Mouse (Mus musculus) MN1 (cell line): Measurements from ENCODE around the gene Plch2.
"Not testable (repeated sequence)": the region's sequence is repeated elsewhere in the genome, so short reads cannot be mapped to it uniquely, and the experiment has no call there.

Experiments
- DNase-seq: peaks from one replicate; pipeline ENCODE4 v3.0.0-alpha.2; 2016; ENCODE audit warnings: low spot score

Plch2 gene

GRCm38 (mm10) chr4:155056724-155057123, at the start of gene Plch2:
Gene Plch2 (minus strand): TSS chr4:155056784.
- DNase-seq: no peak

DNA sequence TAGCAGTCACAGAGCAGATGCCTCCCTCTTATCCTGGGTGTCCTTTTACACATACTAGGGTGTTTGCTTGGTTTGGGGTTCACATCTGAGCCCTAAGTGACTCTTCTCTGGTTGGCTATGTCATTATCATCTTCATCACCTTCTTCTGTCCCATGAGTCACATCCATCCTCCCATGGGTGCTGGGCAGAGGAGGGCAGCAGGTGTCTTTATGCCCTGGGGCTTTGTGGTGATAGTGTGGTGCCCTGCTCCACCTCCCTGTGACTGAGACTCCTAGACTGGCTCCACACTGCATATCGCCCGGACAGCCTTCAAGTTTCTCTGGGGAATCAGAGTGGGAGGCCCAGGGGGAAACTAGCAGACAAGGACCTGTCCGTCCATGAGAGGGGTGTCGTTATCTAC, 42.0 kb upstream of the Plch2 start:
- no peak for DNase-seq

DNA sequence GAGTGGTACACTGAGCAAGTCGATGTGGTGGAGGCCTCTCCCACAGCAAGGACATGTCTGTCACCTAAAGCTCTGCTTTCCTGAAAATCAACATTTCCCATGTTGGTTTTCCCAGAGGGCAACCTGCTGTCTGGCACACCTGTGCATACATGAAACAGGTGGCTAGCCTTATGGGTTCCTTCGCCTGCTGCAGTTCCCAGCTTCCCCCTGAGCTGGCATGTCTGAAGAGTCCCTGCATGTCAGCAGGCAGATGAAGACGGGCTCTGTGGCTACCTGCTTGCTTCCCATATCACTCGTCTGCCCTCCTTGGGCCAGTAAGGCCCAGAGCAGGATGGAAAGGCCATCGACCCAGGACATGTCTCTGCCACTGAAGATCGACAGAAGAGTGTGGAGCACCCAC, 40.9 kb upstream of the Plch2 start:
- DNase-seq: no peak

DNA sequence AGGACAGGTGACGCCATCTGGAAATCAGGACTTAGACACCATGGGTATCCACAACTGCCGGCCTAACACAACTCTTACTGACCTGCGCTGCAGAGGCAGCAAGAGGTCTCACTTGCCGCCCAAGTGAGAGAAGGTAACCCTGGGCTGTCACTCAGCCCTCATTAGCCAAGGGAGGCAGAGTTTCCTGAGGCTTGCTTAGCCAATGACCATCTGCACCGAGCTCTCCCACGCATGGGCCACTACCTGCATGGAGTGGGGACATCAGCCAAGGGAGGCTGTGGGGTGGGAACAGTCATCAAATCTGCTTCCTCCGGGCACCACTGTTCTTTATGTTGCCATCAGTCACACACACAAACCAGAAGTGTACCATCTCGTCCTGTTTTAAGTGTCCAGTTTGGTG, 39.4 kb upstream of the Plch2 start:
- no peak for DNase-seq

- DNase-seq: peak; percentile 89
Observed at GRCm38 (mm10) chr4:155095238-155095900, 38.8 kb upstream of the Plch2 start.

DNA sequence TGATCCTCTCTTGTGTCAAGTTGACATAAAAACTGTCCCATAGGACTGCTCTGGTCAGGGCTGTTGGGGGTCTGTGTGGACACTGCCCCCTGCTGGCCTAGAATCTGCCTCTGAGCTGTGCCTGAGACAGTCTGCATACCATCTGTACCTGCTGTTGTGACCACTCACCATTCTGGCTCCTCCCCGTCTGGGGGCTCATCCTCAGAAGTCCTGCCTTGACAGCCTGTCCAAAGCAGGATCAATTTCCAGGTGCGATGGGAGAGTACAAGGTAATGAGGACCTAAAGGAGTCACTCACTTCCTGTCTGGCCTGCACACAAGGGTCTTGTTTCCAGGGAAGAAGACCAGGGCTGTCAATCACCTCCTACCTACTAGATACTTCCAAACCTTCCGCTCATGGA, 38.0 kb upstream of the Plch2 start:
- DNase-seq: peak; percentile 54

DNA sequence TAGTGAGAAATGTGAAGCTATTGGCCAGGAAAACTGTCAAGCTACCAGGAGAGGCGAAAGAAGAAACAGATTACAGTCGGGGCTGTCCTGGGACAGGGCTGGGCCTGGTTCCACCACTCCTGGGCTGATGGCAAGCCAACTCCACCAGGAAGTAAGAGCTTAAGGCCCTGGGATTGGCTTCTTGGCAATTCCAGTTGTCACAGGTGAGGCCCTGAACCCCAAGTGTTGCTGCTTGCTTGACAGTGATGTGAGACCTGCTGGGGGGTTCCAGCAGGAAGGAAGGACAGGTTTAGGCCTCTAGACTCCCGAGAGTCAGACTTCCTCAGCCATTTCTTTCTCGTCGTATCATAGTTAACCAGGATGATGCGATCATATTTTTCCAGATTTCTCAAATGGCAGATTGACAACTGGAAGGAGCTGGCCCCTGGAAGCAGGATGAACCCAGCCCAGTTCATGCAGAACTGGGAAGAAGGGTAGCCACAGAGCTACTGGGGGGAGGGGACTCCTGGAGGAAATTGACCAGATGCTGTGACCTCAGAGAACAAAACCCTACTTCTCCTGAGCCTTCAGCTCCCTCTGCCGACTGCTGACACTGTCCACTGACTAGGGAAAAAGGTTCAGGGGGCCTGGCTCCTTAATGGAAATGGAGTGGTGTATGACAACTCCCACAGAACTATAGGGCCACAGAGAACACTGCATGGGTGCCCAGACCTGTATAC, 37.0 kb upstream of the Plch2 start:
- DNase-seq: peak; percentile 55

- no peak for DNase-seq
Observed at GRCm38 (mm10) chr4:155092718-155093430, 36.3 kb upstream of the Plch2 start.

- DNase-seq: no peak
Observed at GRCm38 (mm10) chr4:155090688-155091449, 34.3 kb upstream of the Plch2 start.

- no peak for DNase-seq
Observed at GRCm38 (mm10) chr4:155090147-155090546, 33.6 kb upstream of the Plch2 start.

- no peak for DNase-seq
Observed at GRCm38 (mm10) chr4:155089241-155089640, 32.7 kb upstream of the Plch2 start.

DNA sequence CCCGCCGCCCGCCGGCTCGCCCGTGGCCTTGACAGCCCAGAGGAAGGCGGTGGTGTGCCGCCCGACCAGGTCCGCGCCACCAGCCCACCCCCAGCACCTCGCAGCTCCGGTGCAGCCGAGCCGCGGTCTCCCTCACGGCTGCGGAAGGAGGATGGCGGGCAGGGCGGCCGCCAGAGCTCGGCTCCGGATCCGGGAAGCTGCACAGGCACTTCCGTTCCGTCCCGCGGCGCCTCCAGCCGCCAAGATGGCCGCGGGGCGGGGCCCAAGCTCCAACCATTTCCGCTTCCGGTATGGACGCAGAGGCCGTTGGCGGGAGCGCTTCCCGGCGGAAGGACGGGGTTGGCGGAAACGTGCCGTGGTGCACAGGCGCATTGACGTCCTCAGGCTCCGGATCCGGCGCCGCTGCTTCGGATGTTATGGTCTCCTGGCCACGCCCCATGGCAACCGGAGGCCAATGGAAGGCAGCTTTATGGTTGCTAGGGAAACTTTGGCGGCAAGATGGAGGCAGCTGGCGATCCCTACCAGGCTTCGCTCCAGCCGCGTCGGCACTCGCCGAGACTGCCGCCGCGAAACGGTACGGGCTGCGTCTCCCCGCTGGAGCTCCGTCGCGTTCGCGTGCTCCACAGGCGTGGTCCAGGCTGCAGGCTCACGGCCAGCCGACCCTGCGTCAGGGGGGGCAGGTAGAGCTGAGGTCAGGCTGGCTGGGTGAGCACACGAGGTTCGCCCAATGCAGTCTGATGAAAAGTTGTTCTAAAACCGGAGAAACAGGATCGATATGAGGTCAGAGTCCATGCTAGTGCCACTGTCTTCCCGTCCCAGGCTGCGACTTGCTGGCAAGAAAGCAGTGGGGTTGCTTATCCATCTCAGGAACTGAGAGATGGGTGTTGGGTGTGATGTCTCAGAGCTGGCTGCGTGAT, 29.8 kb upstream of the Plch2 start, which contains the start of the genes Rer1 and Morn1:
TSS of gene Rer1 (minus strand) at position 275 of the 917 bp plus-strand sequence.
TSS of gene Morn1 (plus strand) at position 470 of the 917 bp plus-strand sequence.
- peak; percentile 100 for DNase-seq

DNA sequence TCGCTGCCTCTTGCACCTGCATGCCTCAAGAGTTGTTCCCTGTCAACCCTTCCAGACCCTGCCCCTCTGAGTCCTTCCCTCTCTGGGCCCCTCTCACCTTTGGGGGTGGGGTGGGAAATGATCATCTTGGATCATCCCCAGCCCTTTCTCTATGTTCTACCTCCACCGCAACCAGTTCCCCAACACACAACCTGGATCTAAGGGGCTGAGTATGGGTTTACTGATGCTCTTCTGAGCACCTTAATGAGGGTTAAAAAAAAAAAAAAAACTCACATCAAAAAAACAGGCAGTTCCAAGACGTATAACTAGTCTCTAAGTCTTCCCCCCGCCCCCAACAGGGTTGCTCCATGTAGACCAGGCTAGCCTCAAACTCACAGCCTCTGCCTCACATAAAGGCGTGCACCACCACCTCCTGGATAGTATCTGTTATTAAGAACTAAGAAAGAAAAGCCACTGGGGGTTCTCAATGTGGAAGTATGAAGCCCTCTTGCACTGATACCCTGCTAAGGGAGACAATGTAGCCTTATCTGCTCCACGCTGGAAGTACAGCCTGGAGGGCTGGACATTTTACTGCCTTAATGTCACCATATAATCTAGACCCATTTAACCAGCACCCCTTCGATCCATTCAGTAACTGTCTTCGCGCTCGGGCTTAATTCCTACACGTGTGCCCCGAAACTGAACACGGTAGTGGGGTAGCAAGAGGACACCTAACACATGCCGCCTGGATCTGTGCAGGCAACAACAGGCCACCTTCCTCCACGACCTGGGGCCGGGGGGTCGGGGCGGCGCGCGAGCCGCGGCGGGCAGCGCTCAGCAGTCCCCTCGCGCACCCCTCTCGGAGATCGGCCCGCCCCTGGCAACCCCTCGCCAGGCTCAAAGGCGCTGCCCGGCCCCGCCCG, 28.9 kb upstream of the Plch2 start:
- no peak for DNase-seq

GRCm38 (mm10) chr4:155084351-155084750, 27.8 kb upstream of the Plch2 start:
- DNase-seq: no peak

- DNase-seq: no peak
Observed at GRCm38 (mm10) chr4:155083553-155083952, 27.0 kb upstream of the Plch2 start.

DNA sequence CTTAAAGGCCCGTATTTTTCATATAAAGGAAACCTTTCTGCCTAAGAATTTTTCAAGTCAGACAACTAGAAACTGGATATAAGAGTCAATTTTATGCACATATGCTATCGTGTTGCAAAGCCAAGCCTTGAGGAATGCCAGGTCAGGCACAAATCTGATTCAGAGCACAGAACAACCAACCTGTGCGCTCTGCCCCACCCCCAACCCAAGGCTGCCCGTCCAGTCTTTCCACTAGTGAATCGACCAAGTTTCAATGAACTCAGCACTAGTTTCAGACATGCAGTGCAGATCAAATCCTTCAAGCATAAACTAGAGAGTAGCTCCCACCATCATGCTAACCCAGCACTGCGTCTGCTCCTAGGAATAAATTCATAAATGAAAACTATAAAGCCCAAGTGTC, 23.1 kb upstream of the Plch2 start:
- no peak for DNase-seq

DNA sequence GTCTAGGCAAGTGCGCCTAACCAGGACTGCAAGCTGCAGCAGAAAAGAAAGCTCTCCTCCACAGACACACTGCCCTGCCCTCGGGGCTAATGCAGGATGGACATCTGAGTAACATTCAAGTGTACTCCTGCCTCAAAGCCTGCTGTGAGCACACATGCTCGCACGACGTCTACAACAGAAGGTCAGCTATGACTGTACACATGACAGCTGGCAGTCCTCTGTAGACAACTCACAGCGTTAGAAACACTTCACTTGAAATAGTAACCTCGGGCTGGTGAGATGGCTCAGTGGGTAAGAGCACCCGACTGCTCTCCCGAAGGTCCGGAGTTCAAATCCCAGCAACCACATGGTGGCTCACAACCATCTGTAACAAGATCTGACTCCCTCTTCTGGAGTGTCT, 22.2 kb upstream of the Plch2 start:
- DNase-seq: not testable (repeated sequence)

- no peak for DNase-seq
Observed at GRCm38 (mm10) chr4:155076677-155077076, 20.1 kb upstream of the Plch2 start.

GRCm38 (mm10) chr4:155075813-155076212, 19.2 kb upstream of the Plch2 start:
- no peak for DNase-seq

GRCm38 (mm10) chr4:155075137-155075536, 18.6 kb upstream of the Plch2 start:
- DNase-seq: no peak
